Mouse (Mus musculus): ENCODE results near the gene Cdkal1.

Cdkal1 gene

DNA sequence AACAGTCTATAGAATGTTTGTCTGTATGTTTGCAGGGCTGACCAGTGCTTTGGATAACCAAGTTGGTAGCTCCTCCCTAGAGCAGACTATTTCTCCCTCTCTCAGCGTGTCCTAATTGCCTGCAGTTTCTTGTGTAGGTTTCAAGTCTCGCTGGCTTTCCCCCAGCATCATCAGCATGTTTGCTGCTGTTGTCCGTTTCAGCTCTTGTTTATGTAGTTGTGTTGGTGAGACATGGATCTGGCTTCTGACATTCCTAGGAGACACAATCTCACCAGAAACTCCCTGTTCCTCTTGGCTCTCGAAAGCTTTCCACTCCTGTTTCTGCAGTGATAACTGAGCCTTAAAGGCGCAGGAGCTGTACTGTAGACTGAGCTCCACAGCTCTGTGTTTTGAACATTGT, 224.1 kb downstream of the Cdkal1 start:
- DNase-seq (ENCODE audit: low read depth, low spot score) = no peak

DNA sequence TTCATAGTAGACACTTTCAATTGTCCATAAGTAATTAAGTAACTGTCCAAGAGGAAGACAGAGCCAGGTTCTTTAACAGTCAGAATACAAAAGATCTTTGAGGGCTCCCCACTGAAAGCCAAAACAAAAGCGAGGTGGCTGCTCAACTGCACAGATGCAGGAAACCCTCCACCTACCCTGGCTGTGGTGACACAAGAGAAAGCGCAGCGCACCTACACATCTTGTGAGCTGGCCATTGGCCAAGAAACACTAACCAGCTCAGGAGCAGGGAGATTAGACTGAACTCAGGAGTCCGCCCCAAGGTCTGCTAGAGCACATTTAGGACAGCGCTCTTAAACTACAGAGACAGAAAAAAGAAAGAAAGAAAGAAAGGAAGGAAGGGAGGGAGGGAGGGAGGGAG, 226.9 kb downstream of the Cdkal1 start:
- no peak for DNase-seq (ENCODE audit: low read depth, low spot score)

GRCm38 (mm10) chr13:29627438-29628124, 227.9 kb downstream of the Cdkal1 start:
- no peak for DNase-seq (ENCODE audit: low read depth, low spot score)

- no peak for DNase-seq (ENCODE audit: low read depth, low spot score)
These were observed 230.5 kb downstream of the Cdkal1 start for GRCm38 (mm10) chr13:29624929-29625328.

DNA sequence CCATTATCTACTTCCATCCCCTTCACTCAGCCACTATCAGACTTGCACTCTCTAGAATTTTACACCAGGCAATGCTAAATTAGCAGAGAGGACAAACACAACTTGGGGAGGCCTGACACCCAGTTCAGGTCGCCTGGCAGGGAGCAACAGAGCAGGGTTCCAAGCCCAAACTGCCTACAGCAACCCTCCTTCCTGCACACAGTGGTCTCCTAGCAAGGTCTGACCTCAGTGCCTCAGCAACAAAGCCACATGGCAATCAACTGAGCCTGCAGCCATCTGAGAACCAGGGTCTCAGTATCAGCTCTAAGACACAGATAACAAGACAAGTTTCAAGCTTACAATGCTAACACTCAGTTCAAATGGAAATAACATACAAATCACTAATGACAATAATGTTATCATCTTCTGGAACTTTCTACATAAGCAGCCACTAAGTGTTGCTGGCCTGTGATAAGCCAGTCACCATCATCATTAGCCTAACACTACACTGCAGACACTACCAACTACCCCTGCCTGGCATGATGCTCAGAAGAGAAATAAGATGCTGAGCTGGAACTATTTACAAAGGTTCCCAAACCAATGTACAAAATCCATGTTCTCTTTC, 231.7 kb downstream of the Cdkal1 start:
- no peak for DNase-seq (ENCODE audit: low read depth, low spot score)

GRCm38 (mm10) chr13:29621881-29622280, 233.6 kb downstream of the Cdkal1 start:
- DNase-seq (ENCODE audit: low read depth, low spot score) = no peak

DNA sequence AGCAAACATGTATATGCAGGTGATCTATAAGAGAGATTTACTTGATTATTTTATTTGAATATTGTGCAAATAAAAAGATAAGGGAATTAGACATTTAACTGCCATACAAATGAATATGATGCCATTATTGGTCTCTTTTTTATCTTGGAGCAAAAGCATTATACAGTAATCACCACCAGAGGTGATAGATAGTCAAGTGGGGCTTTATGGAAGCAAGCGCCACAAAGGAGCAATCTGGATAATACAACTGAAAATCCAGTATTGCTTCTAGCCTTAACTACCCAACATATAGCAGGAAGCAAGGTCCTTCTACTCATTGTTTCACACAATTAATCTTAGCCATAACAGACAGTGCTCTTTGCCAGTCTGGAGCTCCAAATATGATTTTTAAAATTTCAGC, 234.1 kb downstream of the Cdkal1 start:
- DNase-seq (ENCODE audit: low read depth, low spot score) = no peak

DNA sequence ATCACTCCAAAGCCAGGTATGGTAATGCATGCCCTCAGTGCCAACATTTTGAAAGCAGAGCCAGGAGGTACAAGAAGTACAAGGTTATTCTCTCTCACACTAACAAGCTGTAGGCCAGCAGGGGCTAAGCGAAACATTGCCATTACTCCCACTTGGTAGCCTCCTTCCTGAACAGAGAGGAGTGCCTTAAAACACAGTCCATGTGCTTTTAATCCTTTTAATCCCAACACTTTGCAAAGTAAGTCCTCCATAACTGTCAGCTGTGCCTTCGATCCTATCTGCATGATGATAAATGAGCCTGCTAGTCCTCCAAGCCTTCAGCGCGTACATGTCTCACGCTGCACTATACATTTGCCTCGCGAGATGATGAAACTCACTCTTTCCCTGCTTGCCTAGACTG, 234.6 kb downstream of the Cdkal1 start:
- no peak for DNase-seq (ENCODE audit: low read depth, low spot score)

DNA sequence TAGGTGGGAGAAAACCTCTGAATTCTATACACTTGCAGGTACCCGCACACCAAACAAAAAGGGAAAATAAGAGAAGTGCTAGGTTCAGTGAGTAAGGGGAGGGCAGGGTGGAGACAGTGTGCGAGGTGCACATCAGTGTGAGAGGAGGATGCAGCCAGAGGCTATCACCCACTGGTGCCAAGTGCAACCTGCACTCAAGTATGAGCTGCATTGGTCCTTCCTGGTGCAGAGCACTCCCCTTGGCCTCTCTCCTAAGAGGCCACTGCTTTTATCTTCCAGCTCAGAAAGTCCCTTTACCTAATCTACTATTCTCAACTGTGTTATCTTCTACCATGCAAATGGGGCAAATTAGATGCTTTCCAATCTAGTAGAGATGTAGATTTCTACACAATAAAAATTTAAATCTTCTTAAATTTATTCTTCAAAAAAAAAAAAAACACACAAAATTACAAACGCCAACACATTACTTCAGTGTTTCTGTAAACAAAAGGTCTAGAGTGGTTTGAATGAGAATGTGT, 238.8 kb downstream of the Cdkal1 start:
- no peak for DNase-seq (ENCODE audit: low read depth, low spot score)

- no peak for DNase-seq (ENCODE audit: low read depth, low spot score)
These were observed 239.5 kb downstream of the Cdkal1 start for GRCm38 (mm10) chr13:29615987-29616386.

DNA sequence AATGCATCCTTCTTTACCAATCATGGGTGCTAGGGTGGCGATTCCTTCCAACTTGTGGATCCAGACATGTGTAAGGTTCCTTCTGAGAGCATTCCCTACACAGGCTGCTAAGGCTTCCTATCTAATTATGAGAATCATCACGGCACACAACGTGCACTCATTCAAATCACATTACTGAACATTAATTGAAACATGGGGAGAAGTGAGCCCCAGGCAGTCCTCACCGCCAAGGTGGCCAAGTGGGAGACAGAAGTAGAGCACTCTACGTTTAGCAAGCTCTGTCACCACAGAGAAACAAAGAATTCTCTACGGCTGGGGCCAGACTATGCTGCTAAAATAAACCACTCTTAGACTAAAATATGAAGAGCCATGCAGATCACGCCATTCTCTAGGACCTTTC, 240.4 kb downstream of the Cdkal1 start:
- no peak for DNase-seq (ENCODE audit: low read depth, low spot score)

- no peak for DNase-seq (ENCODE audit: low read depth, low spot score)
These were observed 245.2 kb downstream of the Cdkal1 start for GRCm38 (mm10) chr13:29610051-29610931.

DNA sequence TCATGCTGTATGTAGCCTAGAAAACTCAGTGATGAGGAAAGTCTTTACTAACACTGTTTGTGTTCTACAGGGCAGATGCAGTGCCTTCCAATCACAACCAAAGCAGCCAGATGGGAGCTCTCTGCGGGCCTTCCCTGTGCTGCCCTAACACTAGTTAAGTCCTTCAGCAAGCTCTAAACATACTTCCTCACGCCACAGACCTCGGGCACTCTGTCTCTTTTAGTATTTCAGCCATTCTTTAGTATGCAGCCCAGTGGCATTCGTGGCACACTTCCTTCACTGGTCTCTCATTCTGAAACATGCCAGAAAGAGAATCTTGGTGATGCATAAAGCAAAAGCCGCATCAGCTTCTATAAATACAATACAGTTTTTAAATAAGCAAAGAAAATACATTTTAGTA, 246.0 kb downstream of the Cdkal1 start:
- no peak for DNase-seq (ENCODE audit: low read depth, low spot score)

GRCm38 (mm10) chr13:29604241-29604640, 251.2 kb downstream of the Cdkal1 start:
- no peak for DNase-seq (ENCODE audit: low read depth, low spot score)

DNA sequence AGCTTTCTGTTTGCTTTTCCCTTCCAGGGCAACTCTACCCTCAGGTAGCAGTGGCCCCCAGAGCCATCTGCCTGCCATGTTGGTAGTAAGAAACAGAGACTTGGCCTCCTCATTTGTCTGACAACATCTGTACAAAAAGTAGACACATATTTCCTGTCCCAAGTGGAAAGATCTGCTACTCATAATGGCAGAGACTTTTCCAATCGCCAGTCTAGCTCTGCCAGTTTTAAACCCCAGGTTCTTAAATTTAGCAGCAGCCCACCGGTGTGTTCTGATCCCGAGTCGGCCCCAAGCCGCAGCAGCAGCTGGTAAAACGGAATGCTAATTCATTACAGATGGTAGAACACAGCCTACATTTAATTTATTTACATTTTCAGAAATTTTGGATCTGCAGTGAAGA, 251.9 kb downstream of the Cdkal1 start:
- no peak for DNase-seq (ENCODE audit: low read depth, low spot score)

GRCm38 (mm10) chr13:29601033-29601432, 254.4 kb downstream of the Cdkal1 start:
- no peak for DNase-seq (ENCODE audit: low read depth, low spot score)

DNA sequence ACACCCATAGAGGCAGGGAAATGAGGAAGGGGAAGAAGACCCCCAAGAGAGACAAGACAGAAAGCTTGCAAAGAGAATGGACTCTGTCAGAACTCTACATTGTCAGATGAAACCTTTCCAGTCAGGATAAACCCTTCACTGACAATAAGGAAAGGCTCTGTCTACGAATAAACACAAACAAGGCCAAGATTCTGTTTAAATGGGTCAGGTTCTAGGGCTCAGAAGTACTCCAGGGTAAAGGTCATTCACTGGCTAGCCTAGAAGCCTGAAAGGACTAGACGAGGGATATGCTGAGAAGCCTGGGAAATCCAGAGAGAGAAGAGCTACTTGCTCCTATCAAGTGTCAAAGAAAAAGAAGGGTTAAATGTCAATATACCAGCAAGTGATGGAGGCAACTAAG, 255.8 kb downstream of the Cdkal1 start:
- no peak for DNase-seq (ENCODE audit: low read depth, low spot score)

DNA sequence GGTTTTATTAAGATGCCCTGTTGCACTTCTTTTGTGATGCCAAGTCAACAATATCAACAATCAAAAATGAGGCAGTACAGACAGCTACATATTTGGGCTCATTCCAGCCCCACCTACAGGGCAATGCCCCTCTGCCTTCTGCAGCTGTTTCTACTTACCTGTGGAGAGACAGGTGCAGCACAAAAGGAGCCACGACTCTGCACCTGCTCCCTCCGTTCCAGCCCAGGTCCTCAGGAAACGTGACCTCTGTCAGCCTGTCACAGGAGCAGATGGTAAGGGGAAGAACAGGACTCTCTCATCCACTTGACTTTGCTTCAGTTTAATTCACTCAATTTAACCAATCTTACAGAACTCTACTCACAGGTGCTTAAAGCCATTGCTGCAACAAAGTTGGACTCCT, 258.7 kb downstream of the Cdkal1 start:
- DNase-seq (ENCODE audit: low read depth, low spot score) = no peak

DNA sequence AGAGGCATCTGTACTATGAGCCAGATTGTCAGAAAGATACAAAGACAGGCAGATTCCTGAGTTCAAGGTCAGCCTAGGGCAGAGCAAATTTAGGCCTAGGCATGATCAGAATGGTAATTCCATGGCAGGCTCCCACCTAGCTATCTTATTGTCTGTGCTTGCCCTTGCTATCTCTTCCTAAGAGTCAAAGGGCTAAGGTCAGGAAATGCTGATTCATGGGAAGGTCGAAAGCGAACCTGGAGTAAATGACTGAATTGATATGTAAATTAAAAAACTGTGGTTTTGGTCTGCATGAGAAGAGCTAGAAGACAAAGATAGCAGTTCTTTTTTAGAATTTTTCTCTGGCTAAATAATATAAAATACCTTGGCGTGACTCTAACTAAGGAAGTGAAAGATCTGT, 262.4 kb downstream of the Cdkal1 start:
- no peak for DNase-seq (ENCODE audit: low read depth, low spot score)

GRCm38 (mm10) chr13:29590685-29591084, 264.8 kb downstream of the Cdkal1 start:
- no peak for DNase-seq (ENCODE audit: low read depth, low spot score)

DNA sequence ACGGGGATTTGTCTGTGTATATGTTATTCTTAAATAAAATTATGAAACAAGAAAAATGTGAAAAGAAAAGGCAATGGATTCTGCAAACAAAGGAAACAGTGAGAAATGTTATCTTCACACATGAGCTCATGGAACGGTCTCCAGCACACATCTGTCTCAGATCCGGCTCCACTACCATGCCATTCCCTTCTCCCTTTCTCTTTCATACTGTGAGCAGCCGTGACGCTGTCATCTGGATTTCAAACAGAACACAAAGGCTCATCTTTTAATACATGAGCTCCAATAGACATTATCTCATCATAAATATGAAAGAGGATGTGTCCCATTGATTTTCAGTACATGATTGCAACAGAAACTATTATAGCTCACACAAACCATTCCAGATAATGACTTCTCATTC, 265.3 kb downstream of the Cdkal1 start:
- DNase-seq (ENCODE audit: low read depth, low spot score) = no peak

- DNase-seq (ENCODE audit: low read depth, low spot score) = no peak
These were observed 266.8 kb downstream of the Cdkal1 start for GRCm38 (mm10) chr13:29588693-29589092.
